Mouse (Mus musculus) thymus, adult 2 months (tissue): ENCODE measurements at regions not wholly inside any gene's neighbourhood (a gene's known extent, or its start where the extent isn't known, plus 50 kb on each side); places are given as distances from the start of the nearest gene placed in this dataset.

Source experiments
- CTCF ChIP-seq: fragments of 200-500 bp; IDR thresholded peaks from 2 replicates; pipeline ENCODE4 v1.5.1; 2012; ENCODE audit warnings: mild to moderate bottlenecking, control low read depth, low read length, moderate library complexity, borderline replicate concordance; ENCODE audit not compliant: control insufficient read depth, poor library complexity, insufficient read depth; ENCODE audit errors: extremely low read depth
- POLR2A ChIP-seq: fragments of 200-500 bp; IDR thresholded peaks from 2 replicates; pipeline ENCODE4 v1.6.1; 2012; ENCODE audit warnings: mild to moderate bottlenecking, low read length, control low read depth, moderate library complexity; ENCODE audit not compliant: control insufficient read depth, poor library complexity, insufficient read depth; ENCODE audit errors: extremely low read depth

DNA sequence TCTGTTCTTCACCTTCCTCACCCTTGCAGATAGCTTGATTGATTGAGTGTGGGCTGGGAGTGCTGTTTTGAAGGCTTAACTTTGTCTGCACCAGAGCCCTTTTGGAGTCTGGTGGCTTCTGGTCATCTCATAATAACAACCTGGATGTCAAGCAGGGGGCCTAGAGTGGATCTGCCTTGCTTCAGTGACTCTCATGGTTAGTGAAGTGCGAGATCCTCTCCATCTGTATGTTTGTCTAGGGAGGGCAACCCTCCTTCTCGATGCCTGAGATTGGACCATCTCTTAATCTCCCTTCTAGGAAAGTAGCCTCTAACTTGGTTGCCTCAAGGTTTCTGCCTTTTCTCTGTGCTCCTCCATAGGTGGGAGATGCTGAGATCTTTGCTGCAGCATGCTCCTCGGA lies 99.0 kb upstream of the Sel1l start:
- no peak for TF ChIP-seq POLR2A
- no peak for TF ChIP-seq CTCF
